Mouse (Mus musculus) gastrocnemius, adult 8-10 months (tissue): ENCODE data around the gene Mettl6. TPM values are rescaled to one million over a fixed set of nuclear protein-coding genes. Genes with fewer than 3 reads are reported as not detected.
"Not testable (repeated sequence)": the region's sequence is repeated elsewhere in the genome, so short reads cannot be mapped to it uniquely, and the experiment has no call there.

ENCODE experiments used
- DNase-seq, 2 experiments: peaks; one replicate each; pipeline ENCODE4 v3.0.0; 2022; ENCODE audit warnings: low spot score in 2 of 2
- total RNA-seq, 4 experiments: library from RNA; stranded (reverse); gene quantifications; 2 replicates each; pipeline ENCODE4 v1.2.4; 2022

Gene Mettl6
- total RNA-seq, 4 experiments from 2014 or later, result 5.6 to 10.3 (median 7.0) TPM

DNA sequence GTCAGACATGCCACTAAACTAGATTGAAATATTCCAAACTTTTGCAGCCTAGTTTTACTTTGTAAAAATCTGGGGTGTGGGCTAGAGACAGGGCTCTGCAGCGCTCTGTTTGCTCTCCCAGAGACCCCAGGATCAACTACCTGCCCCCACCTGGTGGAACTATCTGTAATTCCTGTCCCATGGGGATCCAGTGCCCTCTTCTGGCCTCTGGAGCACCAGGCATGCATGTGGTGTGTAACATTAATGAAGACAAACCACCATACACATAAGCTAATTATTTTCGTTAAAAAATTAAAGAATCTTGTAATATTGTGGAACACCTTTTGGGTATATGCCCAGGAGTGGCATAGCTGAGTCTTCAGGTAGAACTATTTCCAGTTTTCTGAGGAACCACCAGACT, 21.5 kb downstream of the Mettl6 start:
- DNase-seq, result no peak

DNA sequence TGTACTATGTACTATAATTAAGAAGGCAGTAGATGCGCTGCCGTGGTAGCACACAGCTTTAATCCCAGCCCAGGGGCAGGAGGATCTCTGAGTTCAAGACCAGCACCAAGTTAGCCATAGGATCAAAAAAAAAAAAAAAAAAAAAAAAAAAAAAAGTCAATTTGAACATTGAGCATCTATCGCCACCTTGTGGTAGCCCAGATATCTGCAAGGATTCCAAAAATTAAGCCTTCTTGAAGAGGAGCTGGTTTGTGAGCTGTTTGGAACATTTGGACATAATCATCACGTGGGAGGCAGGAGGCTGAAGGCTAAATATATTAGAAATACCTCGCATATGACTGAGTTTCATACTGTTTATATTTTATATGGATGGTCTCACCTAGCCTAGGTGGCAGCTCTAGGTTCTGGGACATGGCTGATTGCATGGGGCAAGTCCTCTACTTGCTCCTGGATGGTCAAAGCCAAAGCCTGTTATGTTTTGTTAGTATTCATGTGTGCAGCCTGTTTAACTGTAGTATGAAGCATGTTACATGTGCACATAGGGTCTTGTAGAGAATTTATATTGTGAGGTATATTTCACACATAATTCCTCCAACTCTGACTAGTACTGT, 22.3 kb downstream of the Mettl6 start:
- peak; percentile 18 to 30 for DNase-seq

DNA sequence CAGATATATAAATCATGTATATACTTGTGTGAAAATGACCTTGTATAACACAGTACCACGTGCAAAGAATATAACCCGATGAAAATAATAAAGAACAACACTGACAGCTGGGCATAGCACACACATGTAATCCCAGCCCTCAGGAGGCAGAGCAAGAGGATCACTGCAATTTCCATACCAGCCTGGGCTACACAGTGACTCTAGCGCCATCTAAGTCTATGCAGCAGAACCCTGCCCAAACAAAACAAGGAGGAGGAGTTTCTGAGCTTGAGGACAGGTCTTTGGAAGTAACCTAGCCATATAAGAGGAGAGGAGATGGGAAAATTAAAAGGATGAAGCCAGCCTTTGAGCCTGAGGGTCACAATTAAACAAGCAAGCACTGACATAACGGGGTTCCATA, 25.1 kb downstream of the Mettl6 start:
- no peak for DNase-seq

DNA sequence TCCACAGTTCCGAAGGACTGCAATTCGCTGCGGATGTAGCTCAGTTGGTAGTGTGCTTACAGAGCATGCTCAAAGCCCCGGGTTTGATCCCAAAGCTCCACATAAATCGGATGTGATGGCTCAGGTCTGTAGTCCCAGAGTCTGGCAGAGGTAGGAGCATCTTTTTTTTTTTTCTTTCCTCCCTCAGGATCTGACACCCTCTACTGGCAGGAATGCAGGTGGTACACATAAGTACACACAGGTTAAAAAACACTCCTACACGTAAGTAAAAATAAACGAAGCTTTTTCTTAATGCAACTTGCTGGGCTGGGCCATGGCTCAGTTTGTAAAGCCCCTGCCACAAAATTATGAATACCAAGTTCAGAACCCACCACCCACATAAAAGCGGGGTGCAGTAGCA, 30.7 kb downstream of the Mettl6 start:
- no peak for DNase-seq

DNA sequence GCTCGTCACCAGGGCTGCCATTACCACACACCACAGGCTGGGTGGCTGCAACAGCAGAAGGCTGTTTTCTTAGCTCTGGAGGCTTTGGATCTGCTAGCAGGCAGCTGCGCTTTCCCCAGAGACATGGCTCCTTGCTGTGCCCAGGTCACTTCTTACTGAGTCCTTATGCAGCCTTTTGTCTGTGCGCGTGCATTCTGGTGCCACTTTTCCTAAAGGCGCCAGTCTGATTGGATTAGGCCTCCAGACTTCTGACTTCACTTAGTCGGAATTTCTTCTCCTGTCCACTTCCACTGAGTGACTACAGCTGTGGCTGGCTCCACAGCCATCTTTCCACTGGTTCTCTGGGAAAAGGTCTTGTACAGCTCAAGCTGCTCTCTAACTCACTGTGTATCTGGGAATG, 32.0 kb downstream of the Mettl6 start:
- no peak for DNase-seq

DNA sequence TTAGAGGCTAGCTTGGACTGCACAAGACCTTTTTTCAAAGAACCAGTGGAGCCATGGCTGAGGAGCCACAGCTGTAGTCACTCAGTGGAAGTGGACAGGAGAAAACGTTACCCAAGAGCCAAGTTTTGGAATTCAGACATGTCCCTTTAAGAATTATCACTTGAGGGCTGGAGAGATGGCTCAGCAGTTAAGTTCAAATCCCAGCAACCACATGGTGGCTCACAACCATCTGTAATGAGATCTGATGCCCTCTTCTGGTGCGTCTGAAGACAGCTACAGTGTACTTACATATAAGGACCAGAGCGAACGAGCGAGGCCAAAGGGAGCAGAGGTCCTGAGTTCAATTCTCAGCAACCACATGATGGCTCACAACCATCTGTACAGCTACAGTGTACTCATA, 32.6 kb downstream of the Mettl6 start:
- DNase-seq, result not testable (repeated sequence)

DNA sequence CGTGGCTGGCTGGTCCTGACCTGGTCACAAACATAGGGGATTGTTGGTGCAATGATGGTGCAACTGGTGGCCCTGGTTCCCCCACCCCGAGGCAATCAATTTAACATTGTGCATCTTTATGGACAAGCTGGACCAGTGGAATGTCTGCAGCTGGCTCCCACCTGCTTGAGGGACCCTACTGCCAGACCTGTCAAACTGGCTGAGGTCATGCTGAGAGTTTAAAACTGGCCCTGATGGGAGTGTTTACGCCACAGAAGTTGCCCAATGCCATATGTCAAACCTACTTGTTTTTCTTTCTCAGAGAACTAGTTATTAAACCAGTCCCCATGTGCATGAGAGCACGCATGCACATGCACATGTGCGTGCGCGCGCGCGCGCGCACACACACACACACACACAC, 36.8 kb downstream of the Mettl6 start:
- DNase-seq, result no peak

DNA sequence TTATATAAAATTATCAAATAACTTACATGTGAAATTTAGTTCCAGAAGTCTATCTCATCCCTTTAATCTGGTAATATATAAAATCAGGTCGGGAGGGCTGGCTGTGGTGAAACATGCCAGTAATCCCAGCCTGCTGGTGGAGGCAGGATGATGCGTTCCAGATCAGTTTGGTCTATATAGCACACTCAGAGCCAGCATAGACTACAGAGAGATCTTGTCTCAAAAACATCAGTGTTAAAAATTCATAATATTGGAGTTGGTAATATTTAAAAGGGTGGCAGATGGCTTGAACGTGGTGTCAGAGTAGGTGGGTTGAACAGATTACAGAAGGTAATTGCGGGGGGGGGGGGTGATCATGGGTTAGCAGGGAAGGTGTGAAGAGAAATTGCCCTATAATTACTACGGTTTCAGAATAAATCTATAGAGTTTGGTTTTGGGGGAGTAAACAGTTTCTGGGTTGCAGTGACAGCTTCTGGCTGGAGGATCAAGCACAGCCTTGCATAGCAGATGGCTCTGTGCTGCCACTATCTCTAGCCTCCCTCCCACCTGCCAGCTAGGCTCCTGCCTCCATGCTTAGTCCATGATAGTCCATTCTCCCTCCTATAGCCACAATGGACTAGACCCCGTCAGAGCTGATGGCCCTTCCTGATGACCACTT, 38.6 kb downstream of the Mettl6 start:
- DNase-seq, result no peak

DNA sequence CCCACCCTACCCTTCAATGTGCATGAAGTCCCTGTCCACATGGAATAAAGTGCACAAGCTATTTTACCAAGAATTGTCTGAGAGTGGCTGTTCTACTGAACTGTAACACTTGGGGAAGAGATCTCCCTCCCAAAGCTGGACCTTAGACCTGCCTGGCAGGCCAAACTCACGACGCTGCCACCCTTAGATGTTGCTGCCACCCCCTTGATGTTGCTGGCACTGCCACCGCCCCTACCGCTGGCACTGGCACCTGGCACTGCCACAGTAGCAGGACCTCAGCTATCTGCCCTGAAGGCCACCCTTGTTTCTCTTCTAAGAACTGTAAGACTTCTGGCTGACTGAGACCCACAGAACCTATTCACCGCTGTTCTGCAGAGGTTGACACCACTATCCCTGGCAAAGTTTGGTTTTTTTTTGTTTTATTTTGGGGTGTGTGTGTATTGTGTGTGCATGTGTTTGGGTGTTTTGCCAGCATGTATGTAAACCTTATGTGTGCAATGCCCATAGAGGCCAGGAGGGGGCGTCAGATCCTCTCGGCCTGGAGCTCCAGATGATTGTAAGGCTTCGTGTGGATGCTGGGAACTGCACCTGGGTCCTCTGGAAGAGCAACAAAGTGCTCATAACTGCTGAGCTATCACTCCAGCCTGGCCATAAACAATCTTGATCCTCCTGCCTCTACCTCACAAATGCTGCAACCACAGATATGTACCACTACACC, 39.8 kb downstream of the Mettl6 start:
- no peak for DNase-seq

DNA sequence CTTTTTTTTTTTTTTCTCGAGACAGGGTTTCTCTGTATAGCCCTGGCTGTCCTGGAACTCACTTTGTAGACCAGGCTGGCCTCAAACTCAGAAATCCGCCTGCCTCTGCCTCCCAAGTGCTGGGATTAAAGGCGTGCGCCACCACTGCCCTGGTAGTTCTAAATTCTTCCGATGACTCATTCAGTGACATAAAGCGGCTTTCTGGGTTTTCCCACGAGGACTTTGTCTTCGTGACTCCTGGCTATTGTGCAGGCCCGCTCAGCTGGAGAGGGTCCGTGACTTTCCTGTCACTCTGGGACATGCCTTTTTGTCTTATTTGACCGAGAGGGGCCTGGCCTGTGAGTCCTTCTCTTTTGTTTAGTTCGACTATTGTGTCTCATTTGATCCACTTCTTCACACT, 40.9 kb downstream of the Mettl6 start:
- not testable (repeated sequence) for DNase-seq

DNA sequence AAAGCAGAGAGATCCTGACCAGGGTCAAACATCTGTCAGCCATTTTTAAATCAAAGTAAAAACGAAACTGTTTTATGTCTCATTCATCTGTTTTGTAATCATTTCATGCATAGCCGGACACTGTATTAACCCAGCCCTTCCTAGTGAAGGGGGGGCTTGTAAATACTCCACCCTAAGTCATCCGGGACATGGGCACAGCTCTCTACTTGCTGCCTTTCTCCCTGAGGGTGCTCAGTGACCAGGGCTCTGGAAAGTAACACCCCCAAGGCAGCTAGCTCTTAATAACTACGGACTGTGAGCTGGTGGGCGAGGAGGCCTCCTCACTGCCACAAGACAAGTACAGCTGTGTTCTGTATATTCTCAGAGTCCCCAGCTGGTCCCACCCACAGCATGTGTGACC, 45.8 kb downstream of the Mettl6 start:
- no peak for DNase-seq

DNA sequence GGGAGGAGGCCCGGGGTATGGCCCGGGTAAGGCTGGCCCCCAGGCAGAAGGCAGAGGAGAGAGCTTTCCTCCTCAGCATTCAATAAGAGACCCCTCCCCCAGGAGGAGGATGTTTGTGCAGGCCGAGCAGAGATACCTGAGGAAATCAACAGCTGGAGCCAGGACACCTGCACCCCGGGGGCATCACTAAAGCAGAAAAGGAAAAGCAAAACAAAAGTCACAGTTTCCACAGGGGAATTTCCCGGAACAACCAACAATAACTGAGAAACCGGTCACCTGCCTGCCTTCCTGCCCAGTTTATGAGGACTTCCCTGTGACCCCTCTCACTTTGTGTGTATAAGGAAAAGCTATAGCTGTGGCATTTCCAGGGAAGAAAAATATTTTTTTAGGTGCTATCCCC, 51.2 kb downstream of the Mettl6 start:
- DNase-seq, result no peak

DNA sequence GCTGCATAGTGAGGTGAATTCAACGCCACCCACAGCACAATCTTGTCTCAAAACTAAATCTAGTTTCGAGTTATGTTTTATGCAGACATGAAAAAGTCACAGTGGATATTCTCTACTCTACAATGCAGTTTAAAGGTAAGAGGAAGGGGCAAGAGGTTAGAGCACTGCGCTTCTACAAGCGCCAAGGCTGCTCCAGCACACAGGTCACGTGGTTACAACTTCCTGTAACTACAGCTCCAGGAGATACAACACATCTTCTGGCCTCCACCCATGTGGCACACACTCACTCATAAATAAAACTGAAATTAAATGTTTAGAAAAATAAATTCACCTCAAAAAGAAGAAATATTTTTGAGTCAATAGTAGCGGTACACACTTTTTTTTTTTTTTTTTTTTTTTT, 54.1 kb downstream of the Mettl6 start:
- no peak for DNase-seq

DNA sequence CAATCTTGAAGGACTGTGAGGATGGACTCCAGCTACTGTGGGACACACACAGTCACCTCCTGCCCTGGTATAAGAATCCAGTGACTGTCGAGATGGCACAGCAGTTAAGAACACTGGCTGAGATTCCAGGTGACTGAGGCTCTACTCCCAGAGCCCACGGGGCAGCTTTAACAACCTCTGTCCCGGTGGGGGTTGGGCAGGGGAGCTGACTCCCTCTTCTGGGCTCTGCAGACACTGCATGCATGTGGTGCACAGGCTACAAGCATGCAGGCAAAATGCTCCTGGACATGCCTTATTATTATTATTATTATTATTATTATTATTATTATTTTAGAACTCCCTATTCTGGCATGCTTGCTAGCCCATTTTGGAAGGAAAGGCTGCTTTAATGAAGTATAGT, 54.6 kb downstream of the Mettl6 start:
- DNase-seq, result no peak

DNA sequence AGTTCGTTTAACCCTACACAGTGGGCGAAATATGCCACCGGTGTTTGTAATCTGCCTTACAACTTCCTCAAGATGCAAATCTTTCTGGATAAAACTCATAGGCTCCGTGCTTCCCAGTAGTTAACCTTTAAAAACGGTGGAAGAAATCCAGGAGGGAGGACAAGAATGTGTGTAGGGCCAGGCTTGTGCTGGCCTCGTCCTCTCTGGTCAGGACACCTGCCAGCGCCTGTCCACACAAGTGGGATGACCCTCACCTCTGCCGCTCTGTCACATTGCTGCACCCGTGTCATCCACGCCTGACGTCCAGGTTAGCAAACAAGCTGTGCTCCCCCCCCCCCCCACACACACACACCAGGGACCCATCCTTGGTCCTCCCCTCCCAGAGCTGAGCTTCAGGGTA, 55.6 kb downstream of the Mettl6 start:
- DNase-seq, result no peak

DNA sequence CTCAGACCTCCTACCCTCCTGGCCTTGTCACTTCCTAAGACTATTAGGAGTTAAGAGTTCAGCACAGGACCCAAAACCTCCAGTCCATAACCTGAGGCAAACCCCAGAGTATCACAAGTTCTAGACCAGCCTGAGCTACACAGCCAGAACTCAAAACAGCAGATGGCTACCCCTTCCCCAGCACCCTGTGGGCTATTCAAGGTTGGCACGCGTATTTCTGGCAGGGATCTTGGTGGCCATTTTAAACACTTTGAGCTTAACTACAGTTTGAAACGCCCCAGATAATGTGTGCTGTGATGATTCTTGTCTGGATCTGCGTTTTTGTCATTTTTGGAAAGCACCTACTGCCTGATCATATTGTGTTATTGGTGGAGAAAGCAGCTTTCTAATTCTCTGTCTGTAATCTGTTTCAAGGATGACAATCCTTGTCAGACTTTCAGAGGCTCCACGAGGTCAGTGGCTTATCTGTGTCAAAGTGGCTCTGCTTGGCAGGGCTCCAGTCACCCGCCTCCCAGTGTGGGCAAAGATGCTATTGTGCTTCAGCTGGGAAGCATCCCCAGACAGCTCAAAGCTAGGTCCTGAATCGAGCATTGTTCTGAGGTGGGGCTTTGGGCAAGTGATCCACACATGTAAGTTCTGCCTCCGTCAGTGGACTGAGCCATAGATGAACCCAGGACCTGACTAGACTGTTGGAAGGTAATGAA, 56.9 kb downstream of the Mettl6 start:
- DNase-seq, result no peak

DNA sequence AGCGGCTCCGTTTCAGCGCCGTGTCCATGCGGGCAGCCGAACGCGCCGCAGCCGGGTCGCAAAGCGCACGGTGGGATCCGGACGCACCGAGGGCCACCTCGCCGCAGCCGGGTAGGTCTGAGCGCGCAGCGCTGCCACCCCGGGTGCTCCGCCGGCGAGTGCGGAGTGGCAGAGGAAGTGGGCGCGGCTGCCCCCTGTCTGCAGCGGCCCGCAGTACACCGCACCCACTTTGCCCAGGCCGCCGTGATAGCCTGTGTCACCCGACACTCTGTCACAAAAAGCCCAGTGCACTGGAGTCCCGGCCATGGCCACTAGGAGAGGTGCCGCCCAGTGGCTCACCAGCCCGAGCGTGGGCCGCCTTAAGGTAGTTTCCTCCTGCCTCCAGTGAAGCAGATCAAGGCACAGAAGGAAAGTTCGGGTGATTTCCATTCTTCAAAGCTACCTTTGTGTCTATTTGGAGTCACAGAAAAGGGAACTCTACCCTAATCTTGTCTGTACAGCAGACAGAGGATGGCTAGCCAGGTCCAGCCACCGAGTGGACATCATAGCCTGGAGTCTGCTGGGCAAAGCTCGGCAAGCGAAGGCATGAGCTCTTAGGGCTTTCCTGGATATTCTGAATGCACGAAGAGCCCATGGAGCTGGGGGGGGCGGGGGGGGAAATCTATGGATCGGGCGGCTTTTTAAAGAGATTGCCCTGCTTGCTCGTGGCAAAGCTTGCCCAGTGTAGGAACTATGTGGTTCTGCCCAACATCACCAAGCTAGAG, 58.7 kb downstream of the Mettl6 start, which contains the start of gene Sh3bp5:
TSS of gene Sh3bp5 (minus strand) at position 149 of the 764 bp plus-strand sequence.
- DNase-seq, result peak; percentile 94 to 95

DNA sequence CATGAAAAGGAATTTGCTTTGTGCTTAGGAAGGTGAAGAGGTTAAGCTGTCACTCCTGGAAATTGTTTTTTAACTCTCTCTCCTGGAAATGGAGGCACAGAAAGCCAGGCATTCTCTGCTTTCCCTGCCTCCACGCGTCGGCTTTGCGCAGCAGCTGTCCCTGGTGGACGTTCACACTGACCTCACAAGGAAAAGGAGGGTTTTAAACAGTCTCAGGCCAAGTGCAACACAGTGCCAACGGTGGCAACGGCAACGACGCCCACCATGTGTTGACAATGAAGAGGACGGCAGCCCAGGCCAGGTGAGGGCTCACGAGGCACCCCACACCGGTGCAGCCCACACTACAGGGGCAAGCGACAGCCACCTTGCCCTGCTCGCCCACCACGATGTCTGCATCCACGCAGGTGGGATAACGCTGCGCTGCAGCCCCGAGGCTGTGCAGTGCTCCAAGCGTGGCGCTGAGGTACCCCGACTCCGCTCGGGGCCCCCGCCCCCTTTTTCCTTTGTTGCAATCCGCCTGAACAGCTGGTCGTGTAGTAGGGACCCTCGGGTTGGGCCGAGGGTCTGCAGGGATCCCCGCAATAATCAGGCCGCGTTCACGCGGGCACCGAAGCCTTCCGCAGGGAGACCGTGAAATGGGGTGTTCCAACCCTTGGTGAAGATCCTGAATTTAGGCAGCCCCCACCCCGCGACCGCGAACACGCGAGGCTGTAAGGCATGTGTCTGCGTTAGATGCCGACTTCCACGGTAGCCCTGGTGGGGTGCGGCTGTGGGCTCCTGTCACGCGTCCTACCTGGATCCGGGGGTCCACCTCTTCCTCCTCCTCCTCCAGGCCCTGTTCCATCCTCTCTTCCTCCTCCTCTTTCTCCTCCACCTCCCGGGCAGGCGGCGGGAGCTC, 59.6 kb downstream of the Mettl6 start:
- peak in 1 of 2 experiments; percentile 31 for DNase-seq

DNA sequence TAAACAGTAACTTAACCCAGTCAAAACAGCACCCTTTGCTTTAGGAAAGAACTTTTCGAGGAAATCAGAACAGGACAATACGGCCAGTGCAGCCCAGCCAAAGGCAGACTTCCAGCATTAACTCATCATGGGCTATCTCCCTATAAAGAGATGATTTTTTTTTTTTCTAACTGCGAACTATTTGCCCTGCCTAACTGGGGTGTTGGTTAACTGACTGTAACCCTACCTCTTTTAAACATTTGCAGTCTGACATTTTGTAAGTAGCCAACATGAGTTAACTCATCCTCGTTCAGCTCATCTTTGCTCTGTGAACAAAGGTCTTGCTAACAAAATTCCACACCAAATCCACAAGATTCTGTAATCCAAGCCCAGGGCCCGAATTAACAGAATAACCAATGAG, 60.4 kb downstream of the Mettl6 start:
- DNase-seq, result no peak

DNA sequence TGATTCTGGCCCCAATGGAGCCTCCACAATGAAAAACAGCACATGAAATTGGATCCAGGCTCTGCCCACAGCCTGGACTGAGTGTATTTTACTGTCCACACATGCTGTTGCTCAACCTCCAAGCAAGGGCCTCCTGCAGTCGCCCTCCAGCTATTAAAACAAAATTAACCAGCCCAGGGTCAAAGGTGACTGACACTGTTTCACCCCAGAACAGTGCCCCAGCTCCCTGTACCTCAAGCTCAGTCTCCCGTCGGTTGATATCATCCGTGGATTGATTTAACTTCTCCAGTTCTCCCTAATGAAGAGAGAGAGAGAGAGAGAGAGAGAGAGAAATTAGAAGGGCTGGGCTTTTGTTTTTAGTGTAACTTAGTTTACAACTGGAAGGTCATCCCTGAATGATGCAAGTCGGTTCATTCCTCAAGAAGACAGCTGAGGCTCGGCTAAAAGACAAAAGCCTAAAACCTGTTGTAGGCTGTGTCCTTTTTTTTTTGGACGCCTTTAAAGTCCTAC, 60.9 kb downstream of the Mettl6 start:
- DNase-seq, result peak in 1 of 2 experiments; percentile 27
